Mouse (Mus musculus): ENCODE results near the gene Gcc1.

Gene Gcc1

DNA sequence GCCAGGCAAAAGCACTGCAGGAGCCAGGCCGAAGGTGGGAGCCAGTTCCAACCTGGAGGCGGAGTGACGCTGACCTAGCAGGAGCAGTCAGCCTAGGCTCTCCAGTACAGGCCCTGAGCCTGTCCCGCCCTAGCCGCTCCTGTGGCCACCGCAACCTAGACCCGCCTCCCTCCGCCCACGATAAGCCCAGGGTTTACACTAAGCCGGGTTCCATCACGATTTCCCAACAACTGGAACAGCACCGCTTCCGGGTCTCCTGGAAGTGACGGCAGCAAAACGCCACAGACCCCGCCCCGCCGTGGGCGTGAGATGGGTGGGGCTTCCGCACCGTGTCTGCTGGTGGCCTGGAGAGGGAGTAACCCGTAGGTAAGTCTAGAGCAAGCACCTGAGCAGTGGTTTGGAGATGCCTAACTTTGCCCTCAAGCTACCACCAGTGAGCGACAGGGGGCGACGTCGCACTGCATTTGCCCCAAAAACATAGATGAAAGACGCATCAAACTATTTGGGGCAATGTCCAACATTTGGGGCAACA lies 6.7 kb downstream of the Gcc1 start:
- DNase-seq: peak; percentile 95

GRCm38 (mm10) chr6:28420865-28421264 lies 7.3 kb downstream of the Gcc1 start:
- DNase-seq: no peak

DNA sequence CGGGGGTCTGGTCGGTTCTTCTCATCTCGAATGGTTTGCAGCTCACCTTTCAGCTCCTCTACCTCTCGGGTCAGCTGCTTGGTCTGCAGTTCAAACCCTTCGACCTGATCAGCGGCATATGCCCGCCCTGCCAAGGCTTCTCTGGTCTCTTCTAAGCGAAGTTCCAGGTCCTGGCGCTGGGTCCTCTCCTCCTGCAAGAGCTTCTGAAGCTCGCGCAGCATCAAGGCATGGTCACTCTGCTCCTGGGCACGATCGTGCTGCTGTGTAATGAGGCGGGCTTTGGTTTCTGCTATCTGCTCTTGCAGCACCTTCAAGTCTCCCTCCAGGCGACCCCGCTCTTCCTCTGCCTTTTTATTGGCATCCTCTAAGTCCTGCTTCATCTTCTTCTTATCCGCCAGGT lies 7.8 kb downstream of the Gcc1 start:
- peak; percentile 48 for DNase-seq

- peak; percentile 33 for DNase-seq
Measured at GRCm38 (mm10) chr6:28419673-28420072, 8.5 kb downstream of the Gcc1 start.

GRCm38 (mm10) chr6:28418449-28418848 lies 9.7 kb downstream of the Gcc1 start:
- DNase-seq: peak; percentile 90

- DNase-seq: no peak
Measured at GRCm38 (mm10) chr6:28416981-28417380, 11.2 kb downstream of the Gcc1 start.

DNA sequence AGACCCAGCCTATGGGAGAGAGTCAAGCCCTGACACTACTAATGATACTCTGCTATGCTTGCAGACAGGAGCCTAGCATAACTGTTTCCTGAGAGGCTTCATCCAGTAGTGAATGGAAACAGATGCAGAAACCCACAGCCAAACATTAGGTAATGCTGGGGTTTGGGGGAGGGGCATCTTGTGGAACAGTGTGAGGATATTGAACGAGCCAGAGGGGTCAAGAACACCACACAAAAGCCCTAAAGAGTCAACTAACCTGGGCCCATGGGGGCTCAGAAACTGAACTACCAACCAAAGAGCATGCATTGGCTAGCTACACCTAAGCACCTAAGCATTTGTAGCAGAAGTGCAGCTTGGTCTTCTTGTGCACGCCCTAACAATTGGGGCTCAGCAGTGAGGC lies 17.0 kb downstream of the Gcc1 start:
- no peak for DNase-seq

GRCm38 (mm10) chr6:28410053-28410452 lies 18.1 kb downstream of the Gcc1 start:
- DNase-seq: no peak

DNA sequence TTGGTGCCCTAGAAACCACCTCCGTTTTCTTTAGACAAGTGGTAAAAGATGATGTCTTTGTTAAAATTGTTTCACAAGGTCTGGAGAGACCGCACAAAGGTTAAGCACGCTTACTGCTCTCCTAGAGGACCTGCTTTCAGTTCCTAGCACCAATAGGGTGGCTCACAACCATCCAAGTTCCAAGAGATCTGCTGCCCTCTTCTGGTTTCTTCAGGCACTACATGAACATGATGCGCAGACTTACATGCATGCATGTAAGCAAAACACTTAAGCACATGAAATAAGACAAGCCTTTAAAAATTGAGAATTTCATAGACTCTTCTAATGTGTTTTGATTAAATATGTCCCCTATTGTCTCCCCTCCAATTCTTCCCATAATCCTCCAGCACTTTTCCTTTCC lies 28.4 kb downstream of the Gcc1 start:
- DNase-seq: no peak

DNA sequence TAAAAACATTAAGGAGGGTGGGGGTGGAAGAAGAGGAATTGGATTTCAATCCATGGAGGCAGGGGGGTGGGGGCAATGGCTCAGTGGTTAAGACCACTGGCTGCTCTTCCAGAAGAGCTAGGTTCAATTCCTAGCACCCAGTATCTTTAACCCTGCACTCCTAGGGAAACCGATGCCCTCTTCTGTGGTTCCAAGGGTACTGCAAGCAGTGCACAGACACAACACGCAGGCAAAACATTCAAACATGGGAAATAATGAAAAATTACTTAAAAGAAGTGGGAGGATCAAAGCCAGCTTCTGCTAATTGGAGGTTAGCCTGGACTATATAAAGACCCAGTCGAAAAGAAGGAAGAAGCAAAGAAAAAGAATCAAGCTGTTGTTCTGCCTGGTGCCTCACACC lies 29.5 kb downstream of the Gcc1 start:
- DNase-seq: no peak

- DNase-seq: no peak
Measured at GRCm38 (mm10) chr6:28397681-28398203, 30.4 kb downstream of the Gcc1 start, which contains the start of gene Zfp800. Gene Zfp800 (minus strand): TSS chr6:28398005.

DNA sequence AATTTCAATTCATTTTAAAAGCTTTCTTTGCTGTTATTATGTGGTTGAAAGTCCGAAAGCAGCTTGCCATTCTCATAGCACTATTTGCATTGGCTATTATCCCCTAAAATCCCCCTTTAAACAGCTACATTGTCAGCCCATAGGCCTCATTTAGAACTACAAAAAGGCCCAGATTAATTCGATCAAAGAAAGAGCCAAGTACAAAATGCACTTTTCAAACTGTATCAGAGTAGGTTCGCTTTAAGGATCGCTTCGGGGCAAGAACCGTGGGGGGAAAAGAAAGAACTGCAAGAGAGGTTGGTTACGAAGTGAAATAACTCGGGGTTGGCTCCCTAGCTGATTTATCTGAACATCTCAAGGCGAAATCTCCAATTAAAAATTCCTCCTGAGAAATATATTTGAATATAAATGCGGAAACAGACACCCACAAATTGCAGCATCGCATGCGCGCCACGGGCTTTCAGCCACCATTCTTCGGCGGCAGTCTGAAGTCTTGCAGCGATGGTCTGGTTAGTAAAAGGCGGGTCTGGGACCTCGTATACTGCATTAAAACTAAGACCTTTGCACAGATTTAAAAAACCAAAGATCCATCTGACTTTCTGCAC lies 31.2 kb downstream of the Gcc1 start:
- no peak for DNase-seq

- no peak for DNase-seq
Measured at GRCm38 (mm10) chr6:28396051-28396852, 31.9 kb downstream of the Gcc1 start.

- DNase-seq: no peak
Measured at GRCm38 (mm10) chr6:28389038-28389437, 39.2 kb downstream of the Gcc1 start.

DNA sequence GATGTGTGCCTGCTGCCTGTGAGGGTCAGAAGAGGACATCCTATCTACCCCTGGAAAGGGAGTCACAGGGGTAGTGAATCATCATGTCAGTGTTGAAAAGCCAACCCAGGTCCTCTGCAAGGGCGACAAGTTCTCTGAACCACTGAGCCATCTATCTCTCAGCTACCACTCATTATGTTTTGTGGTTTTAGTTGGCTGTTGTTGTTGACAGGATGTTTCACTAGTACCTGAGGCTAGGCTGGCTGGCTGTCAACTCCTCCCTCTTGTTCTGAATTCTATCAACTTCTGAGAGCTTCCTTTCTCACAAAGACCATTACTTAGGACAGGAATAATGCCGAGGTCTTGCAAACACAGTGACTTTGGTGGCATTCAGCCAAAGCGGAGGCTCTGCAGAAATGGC lies 43.0 kb downstream of the Gcc1 start:
- no peak for DNase-seq

GRCm38 (mm10) chr6:28381983-28382382 lies 46.2 kb downstream of the Gcc1 start:
- no peak for DNase-seq

DNA sequence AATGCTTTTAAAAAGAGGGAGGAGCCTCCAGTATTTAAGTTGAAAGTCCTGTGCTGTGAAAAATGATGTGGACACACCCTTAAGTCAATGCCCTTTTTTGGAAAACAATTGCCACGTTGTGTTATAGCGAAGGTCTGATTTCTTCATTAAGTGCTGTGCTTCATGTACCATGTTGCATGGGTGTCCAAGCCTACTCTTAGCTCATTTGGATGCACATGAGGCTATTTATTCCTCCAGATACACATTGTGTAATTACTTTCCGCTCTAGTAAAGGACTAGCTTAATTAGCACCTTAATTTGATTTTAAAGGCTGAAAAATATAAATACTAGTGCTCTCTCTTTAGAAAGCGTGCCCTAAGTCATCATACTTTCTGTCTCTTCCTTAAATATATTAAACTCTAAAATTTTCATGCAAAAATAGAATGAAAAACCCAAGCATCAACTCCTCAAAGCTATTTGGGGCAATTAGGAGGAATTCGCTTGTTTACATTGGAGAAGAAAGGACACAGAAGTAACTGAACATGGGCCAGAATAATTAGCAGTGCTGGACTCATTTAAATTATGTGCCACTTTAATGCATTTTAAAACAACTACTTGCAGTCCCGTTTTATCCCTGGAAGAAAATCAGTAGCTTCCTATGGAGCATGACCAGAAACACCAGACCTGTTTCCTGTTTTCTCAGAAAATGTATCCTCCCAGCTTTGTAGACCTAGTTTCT lies 58.1 kb downstream of the Gcc1 start:
- no peak for DNase-seq

GRCm38 (mm10) chr6:28367575-28367974 lies 60.6 kb downstream of the Gcc1 start:
- no peak for DNase-seq
